Mouse (Mus musculus) cerebellum, adult 9-10 months (tissue): ENCODE measurements around the gene Nim1k.
"Not testable (repeated sequence)": the region's sequence is repeated elsewhere in the genome, so short reads cannot be mapped to it uniquely, and the experiment has no call there.

Experiments
- DNase-seq: peaks from one replicate; pipeline ENCODE4 v3.0.0; 2022

Nim1k gene

GRCm38 (mm10) chr13:119727608-119728387, 27.9 kb downstream of the Nim1k start:
- DNase-seq = no peak

- DNase-seq = no peak
These were observed 31.1 kb downstream of the Nim1k start for GRCm38 (mm10) chr13:119724541-119724940.

DNA sequence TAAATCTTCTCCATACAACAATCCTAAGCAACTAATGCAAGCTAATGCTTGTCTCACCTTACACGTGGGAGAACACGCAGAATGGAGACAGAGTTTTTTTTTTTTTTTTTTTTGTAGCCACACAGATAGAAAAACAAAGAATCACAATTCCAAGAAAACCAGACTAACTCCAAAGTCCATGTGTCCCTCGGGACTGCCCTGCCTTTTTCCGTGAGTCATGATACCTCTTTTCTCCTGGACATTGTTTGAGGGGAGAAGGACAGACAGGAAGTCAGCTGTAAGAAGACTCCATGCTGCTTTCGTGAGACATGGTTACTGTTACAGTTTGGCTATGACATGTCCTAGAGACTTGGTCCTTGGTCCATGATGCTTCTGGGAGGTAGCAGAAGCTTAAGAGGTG, 32.3 kb downstream of the Nim1k start:
- DNase-seq = no peak

DNA sequence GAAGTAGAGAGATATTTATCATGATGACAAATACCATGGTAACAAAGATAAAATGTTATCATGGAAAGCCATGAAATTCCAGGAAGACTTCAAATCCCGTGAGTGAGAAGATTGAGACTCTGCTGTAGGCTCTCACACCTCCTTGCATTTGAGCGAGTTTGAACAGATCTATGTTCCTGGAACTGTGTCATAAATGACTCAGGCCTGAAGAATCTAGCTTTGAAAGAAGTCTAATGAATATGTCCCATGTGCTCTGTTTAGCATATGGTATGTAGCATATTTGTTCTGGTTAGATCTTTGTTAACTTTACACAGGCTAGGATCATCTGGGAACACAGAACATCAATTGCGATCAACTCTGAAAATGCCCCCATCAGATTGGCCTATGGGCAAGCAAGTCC, 33.2 kb downstream of the Nim1k start:
- no peak for DNase-seq

- no peak for DNase-seq
These were observed 39.6 kb downstream of the Nim1k start for GRCm38 (mm10) chr13:119716105-119716504.

GRCm38 (mm10) chr13:119713821-119714220, 41.9 kb downstream of the Nim1k start:
- peak; percentile 57 for DNase-seq

GRCm38 (mm10) chr13:119713107-119713787, 42.4 kb downstream of the Nim1k start:
- DNase-seq = no peak

GRCm38 (mm10) chr13:119712463-119712862, 43.2 kb downstream of the Nim1k start:
- no peak for DNase-seq

- no peak for DNase-seq
These were observed 45.4 kb downstream of the Nim1k start for GRCm38 (mm10) chr13:119710268-119710610.

DNA sequence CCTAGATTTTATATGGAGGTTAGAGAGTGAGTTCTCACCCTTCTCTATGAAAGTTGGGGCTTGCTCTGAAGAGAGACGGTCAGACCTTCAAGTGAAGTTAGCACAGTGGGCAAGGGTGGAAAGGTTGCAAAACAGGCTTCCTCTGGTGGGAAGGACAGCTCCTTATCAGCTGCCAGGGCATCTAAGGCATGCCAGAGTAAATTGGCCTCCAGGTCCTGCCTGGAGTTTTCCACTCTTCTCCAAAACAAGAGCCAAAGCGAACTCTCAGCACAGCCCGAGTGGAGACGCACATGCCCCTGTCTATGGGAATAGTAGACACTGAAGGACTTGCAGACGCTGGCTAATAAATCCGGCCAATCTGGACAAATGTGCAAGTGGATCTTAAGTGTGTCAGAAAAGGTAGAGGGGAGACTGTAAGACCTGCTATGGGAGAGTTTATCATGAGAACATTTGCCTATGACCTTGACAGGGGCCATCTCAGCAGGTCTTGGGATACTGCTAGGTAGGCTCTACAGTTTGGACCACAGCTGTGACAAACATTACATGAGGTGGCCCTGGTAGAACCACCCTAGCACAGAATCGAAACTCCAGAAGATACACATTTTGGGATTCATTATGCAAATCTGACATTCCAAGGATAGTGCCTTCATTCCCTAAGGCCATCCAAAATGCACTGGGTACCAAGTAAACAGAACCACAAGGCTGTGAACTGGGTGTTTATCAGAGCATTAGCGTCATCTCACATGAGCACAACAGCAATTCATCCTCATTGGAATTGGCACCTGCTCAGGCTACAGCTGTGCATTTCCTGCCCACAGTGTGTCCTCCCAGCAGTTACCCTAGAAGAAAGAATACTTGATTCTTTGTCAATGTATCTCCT, 46.1 kb downstream of the Nim1k start:
- no peak for DNase-seq

DNA sequence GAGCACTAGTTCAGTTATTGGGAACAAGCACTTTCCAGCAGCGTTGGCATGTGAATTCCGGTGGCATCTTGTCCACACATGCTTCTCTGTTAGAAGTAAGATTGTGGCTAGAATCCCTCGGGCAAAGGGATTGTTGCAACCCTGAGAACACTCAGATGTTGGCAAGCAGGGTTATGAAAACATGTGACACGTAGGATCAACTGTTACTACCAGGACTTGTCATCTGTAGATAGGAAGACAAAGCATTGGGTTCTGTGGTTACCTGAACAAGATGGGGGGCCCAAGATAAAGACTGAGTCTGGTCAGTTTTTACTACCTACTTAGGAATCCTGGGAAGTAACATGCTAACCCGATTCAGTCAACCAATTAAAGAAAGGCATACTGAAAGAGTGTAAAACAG, 46.7 kb downstream of the Nim1k start:
- DNase-seq = no peak

GRCm38 (mm10) chr13:119707906-119708305, 47.8 kb downstream of the Nim1k start:
- no peak for DNase-seq

- DNase-seq = no peak
These were observed 48.7 kb downstream of the Nim1k start for GRCm38 (mm10) chr13:119706953-119707352.

GRCm38 (mm10) chr13:119706278-119706880, 49.3 kb downstream of the Nim1k start:
- DNase-seq = not testable (repeated sequence)

- no peak for DNase-seq
These were observed 51.4 kb downstream of the Nim1k start for GRCm38 (mm10) chr13:119704280-119704679.

- DNase-seq = no peak
These were observed 57.2 kb downstream of the Nim1k start for GRCm38 (mm10) chr13:119698436-119698835.

DNA sequence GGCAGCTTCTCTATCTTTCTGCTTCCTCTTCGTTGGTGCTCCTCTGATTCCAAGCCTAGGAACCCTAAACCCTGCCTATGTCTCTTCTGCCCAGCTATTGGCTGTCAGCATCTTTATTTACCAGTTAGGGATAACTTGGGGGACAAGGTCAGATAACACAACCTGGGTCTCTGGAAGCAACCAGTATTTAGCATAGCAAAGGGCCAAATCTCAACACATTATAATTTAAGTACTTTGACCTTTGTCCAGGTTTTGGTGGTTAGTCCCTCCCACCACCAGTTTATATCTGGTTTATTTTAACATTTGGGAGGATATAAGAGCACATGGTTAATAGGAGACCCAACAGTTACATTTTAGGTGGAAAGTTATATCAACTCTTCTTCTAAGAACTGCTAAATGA, 59.2 kb downstream of the Nim1k start:
- DNase-seq = no peak

DNA sequence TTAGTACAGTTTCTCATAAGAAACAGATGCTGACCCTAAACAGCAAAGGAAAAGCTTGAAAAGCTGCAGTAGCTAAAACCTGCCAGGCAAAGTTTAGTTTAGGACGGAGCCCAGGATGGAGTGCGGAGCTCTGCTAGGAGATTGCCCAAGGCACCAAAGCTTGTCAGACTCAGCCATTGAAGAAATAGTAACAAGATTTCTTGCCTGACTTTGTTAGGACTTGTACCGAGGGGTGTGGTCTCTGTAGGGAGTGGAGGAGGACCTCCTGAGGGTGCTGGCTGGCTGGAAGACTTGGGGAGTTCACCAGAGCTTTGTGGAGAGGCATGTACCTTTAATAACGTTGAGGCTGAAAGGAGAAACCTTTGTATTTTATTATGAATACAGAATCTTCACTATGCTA, 60.0 kb downstream of the Nim1k start:
- no peak for DNase-seq

DNA sequence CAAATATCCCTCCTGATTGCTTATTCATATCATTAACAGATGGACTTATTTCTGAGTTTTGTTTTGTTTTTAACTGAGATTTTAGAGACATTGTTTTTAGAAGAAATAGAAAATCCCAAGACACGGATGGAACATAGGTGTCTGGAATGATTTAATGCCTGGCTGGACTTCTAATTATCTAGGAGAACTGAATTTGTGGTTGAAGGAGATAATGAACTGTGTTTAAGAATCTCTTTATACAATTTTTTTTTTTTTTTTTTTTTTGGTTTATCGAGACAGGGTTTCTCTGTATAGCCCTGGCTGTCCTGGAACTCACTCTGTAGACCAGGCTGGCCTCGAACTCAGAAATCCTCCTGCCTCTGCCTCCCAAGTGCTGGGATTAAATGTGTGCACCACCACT, 63.7 kb downstream of the Nim1k start:
- DNase-seq = not testable (repeated sequence)

- peak; percentile 49 for DNase-seq
These were observed 64.6 kb downstream of the Nim1k start for GRCm38 (mm10) chr13:119690876-119691620.

- DNase-seq = peak; percentile 100
These were observed 65.5 kb downstream of the Nim1k start, which contains the start of gene Hmgcs1 for GRCm38 (mm10) chr13:119690039-119690728. TSS of gene Hmgcs1 (plus strand) at chr13:119690379.

DNA sequence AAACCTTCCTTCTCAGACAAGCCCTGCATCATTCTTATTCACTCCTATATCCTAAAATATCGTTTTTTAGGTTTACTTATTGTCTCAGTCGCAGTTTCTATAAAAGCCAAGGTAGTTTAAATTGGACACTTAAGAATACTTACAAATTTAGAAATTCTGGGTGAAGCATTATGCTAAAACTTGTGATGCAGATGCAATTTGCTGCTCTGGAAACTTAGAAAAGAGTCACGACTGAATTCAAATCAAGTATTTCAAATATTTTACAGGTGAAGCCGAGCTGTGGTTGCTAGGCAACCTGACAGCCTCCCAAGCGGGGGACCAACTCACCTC, 66.0 kb downstream of the Nim1k start:
- DNase-seq = no peak
